Mouse (Mus musculus) kidney, adult 2 months (tissue): ENCODE measurements around the gene Tshz2.

Source experiments
- CTCF ChIP-seq: fragments of 200-500 bp; conservative IDR thresholded peaks from 2 replicates; pipeline ENCODE4 v1.5.1; 2011; ENCODE audit warnings: low read depth, mild to moderate bottlenecking, control low read depth, low read length, moderate library complexity, mixed read lengths; ENCODE audit not compliant: insufficient read depth, insufficient read length
- POLR2A ChIP-seq: fragments of 200-500 bp; IDR thresholded peaks from one replicate; pipeline ENCODE4 v1.6.1; 2011; ENCODE audit warnings: low read depth, low read length, control low read depth

- TF ChIP-seq CTCF = no peak
- TF ChIP-seq POLR2A = no peak
These were observed 9.6 kb downstream of the Tshz2 start for GRCm38 (mm10) chr2:169642420-169642819.
